Mouse (Mus musculus) right cerebral cortex, postnatal 10 days (tissue): ENCODE measurements around the gene Shisa5.

Experiments used
- DNase-seq, 2 experiments: peaks; one replicate each; pipeline ENCODE4 v3.0.0; 2021; ENCODE audit warnings: low spot score in 2 of 2

Shisa5 gene

DNA sequence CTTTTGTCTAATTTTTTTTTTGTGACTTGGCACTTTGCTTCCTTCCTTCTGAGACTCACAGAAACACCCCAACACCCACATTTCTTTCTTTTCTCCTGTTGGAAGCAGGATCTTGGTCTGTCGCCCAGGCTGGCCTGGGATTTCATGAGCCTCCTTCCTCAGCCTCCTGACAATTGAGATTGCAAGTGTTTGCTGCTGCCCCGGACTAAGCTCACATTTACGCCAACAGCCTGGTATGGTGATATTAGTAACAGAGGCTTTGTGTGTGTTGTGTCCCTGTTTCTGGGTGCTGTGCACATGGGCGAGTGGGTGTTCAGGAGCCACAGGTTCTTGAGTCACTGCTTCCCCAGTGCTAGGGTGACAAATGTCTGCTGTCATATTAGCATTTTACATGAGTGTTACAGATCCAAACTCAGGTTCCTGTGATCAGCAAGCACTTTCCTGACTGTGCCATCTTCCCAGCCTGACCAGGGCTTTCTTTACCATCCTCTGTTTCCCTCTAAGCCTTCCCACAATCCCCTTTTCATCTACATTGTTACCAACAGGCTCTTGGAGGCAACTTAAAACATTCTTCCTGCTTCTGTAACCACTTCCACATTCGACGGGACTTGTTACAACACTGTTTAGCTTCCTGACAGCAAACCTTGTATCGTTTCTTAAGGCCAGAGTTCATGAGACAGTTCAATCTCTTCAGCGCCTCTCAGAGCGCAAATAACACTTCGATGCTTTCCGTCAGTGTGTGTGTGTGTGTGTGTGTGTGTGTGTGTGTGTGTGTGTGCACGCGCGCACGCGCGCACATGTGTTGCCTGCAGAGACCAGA lies 15.3 kb upstream of the Shisa5 start:
- peak; percentile 62 to 63 for DNase-seq

DNA sequence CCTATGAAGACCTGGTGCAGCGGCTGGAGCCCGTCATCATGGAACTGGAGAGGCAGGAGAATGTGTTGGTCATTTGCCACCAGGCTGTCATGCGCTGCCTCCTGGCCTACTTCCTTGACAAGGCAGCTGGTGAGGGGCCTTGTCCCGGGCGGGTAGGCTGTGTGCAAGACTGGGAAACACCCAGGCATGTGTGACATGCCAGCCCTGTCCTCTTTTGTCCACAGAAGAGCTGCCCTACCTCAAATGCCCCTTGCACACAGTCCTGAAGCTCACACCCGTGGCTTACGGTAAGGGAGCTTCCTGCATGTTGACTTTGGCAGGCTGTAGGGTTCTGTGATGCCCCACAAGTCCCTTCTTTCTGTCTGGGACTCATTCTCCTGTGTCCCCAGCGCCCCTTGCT lies 10.8 kb upstream of the Shisa5 start:
- DNase-seq: peak in 1 of 2 experiments; percentile 31

DNA sequence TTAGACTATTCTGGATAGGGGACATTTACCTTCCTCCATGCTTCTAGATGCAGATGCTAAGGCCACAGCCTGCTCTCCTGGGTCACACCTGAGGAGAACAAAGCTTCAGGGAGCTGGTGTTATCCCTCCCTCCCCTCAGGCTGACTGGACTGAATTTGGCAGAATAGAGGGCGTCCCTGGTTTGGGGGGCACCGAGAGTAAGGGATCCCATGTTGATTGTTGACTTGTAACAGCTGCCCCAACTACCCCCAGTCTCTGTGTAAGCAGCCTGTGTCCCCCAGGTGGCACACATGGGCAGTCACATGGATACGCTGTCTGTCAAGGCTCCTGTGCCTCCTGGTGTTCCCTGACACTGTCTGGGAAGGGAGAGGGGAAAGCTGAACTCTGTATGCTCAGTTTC lies 9.9 kb upstream of the Shisa5 start:
- DNase-seq: no peak

DNA sequence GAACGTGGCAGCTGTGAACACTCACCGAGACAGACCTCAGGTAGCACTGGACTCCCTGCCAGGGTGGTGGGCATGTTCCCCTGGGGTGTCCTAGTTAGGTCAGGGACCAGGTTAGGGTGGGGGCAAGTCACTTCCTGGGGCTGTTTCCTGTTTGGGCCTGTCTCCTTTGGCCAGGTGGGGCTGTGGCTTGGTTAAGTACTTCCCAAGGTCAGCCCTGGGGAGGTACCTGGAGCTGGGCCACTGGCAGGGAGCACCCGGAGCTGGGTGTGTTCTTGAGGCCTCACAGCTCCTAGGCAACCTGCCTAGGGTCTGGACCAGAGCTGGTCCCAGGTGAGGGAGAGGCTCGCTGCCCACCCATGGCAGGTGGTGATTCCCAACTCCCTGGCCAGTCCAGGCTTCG lies 9.4 kb upstream of the Shisa5 start:
- DNase-seq: peak in 1 of 2 experiments; percentile 22

DNA sequence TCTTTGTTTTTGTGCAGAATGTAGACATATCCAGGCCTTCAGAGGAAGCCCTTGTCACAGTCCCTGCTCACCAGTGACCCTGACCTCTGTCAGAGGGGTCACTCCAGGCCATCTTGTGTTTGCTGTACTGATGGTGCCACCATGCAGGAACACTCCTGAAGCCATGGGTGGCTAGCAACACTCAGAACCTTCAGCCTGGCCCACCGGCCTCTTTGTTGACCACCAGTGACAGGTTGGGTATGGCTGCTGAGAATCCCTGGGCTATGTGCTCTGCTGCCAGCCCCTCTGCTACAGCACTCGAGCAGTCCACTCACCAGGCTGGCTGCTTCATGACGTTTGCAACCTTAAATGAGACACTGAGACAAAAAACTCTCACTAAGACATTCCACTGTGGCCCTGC lies 8.1 kb upstream of the Shisa5 start:
- peak in 1 of 2 experiments; percentile 19 for DNase-seq

DNA sequence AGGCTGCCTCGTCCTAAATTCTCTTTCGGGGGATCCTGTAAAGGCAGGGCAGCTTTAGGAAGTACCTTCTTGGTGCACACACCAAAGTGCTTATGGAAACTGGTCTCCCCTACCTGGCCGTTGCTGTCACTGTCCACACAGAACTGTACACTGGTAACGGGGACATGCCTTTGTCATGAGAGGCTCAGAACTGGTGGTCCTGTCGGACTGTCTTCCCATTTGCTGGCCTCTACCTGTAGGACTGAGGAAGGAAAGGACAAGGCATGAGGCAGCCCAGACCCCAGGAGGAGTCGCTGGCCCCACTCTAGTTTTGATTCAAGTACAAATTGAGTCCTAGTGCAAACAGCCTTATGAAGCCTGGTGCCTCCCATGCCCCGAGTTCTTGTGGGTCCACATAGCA lies 7.4 kb upstream of the Shisa5 start:
- no peak for DNase-seq

DNA sequence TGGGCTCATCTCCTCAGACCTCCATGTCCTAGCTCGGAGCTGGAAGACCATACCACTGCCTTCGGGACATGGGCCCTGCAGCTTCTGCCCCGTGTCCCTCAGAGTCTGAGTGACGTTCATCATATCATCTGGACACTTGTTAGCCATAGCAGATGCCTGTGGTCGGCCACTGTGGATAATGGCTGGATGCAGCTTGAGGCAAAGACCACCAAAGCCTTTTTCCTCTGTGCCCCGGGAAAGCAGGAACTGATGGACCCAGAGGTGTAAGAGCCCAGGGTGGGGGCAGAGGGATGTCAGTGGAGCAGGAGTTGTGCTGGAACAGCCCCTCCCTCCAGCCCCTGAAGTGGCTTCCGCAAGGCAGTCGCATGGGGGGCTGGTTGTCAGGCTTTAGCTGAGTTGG lies 6.7 kb upstream of the Shisa5 start:
- DNase-seq: peak in 1 of 2 experiments; percentile 18

DNA sequence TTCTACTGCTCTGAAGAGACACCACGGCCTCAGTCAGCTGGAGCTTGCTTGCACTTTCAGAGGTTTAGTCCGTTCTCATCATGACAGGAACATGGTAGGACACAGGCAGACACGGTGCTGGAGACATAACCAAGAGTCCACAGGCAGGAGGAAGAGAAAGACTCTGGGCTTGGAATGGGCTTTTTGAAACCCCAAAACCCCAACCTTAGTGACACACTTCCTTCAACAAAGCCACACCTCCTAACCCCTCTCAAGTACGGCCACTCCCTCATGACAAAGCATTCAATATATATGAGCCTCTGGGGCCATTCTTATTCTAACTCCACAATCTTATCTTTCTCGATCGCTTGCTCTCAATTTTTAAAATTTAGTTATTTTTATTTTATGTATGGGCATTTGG lies 5.9 kb upstream of the Shisa5 start:
- DNase-seq: no peak

DNA sequence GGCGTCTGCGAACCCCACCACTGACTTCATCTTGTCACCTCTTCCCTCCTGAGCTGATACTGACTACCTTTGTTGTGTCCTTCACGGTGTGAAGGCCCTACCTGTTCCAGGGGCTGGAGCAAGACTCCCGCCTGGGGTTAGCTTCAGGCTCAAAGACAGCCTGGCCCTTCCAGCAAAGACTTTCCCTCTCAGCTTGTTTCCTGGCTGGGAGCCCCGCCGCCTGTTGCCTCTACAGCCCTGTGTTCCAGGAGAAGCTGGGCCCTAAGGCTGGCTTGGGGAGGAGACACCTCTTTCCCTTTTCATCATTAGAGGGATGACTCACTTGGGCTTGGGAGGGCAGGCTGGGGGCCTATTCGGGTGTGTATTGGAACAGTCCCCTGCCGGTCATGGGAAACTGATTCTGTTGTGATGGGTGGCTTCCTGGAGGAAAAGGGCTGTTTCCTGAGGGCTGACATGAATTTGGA lies 568 bp downstream of the Shisa5 start:
- no peak for DNase-seq

DNA sequence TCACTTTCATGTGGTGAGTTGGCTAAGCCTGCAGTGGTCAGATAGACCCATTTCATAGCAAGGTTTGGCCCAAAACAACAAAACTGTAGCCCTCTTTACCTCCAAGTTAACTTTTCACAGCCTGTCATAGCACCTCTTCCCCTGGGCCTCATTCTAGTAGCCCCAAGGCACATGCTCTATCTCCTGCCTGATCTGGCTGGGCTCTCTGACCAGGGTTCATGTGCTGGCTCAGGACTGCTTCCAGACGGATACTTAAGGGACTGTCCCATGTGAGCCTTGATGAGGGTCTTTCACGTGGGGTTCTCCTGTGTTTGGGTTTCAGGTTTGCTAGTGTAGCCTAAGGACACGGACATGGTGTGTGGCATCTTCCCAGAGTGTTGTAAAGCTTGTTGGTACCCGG lies 1.3 kb downstream of the Shisa5 start:
- no peak for DNase-seq

DNA sequence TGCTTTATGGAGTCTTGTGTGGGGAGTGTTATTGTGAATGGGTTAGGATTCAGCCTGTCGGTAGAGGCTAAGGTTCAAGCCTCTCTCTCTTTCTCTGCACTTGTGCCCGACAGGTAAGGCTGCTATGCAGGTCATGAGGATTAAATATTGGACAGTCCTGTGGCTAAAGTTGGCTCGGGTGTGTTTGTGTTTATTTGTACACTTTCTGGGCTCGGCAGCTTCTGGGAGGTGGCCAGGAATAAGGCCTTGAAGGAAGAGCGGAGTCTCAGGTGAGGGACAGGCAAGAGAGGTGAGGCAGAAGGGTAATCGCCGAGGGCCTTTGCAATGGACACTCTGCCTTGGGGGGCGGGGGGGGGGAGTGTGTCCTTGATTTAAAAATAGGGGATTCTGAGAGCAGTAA lies 1.9 kb downstream of the Shisa5 start:
- DNase-seq: no peak

DNA sequence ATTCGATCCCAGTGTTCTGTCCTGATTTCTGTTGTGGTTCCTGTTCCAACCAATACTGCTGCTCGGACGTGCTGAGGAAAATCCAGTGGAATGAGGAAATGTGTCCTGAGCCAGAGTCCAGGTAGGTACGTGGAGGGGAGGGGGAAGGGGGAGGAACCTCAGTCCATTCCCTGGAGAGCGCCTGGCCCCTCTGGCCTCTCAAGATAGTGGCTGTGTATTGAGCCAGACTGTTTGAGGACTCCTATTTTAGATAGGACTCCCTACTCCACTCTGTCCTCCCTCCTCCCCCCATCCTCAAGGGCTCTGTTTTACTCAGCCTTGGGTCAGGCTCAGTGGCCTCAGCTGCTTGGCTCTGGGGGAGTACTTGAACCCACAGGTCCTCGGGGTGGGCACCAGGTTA lies 2.5 kb downstream of the Shisa5 start:
- peak in 1 of 2 experiments; percentile 18 for DNase-seq

DNA sequence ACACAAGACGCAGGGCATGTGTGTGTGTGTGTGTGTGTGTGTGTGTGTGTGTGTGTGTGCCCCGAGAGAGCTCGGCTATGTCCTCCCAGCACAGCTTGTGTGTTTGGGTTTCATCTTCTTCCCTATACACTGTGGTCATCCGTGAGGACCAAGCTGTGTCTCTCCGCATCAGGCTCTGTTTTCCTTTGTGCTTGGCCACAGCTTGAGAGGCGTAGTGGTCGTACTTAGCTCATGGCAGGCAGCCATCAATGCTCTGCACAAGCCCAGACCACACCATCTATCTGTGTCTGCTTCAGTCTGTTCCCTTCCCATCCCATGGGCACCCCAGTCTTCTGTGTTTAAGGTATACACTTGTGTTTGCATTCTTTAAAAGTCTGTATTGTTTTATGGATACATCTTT lies 3.0 kb downstream of the Shisa5 start:
- peak in 1 of 2 experiments; percentile 41 for DNase-seq

DNA sequence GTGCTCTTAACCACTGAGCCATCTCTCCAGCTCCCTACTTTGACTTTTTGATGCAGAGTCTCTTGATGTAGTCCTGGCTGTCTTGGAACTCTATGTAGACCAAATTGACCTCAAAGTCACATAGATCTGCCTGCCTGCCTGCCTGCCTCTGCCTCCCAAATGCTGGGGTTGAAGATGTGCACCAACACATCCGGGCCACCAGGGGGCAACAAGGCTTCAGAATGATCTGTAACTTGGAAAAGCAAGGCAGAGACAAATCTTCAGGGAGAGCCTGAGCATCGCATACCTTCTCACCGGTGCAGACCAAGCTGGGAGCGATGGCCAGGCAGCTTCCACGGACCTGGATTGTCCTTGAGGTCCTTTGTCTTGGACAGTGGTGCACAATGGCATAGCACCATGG lies 7.9 kb downstream of the Shisa5 start:
- DNase-seq: peak; percentile 32 to 43

DNA sequence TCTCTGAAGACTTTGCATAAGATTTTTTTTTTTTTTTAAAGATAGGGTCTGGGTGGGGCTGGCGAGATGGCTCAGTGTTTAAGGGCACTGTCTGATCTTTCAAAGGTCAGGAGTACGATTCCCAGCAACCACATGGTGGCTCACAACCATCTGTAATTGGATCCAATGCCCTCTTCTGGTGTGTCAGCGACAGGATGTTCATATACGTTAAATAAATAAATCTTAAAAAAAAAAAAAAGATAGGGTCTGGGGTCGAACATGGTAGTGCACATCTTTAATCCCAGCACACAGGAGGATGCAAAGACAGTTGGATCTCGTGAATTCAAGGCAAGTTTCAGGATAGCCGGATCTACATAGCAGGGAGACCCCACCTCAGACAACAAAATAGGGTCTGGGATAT lies 11.0 kb downstream of the Shisa5 start:
- DNase-seq: no peak

DNA sequence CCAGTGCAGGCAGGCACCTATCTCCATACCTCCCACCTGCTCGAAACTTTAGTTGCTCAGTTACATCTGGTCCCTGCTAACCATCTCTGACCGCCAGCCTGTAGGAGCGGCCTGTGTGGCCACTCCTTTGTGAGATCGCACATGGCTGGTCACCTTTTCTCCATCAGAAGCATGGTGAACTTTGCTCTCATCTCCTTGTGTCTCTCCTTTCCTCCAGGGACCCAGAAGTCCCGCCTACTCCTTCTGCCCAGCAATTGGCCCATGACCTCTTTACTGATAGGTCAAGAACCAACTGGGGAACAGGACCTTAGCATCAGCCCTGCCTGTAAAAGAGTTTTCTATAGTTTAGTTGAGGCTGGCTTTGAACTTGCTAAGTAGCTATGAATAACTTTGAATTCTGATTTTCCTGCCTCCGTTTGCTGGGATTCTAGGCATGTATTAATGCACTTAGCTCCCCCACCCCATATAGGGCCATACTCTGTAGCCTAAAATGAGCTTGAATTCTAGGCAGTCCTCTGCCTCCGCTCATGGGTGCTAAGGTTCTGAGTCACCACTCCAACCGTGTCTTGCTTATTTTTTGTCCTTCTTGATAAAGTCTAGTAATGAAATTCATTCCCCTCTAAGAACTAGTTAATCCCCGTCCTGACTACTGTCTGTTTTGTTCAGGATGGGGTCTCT lies 11.8 kb downstream of the Shisa5 start:
- DNase-seq: peak; percentile 13 to 19

DNA sequence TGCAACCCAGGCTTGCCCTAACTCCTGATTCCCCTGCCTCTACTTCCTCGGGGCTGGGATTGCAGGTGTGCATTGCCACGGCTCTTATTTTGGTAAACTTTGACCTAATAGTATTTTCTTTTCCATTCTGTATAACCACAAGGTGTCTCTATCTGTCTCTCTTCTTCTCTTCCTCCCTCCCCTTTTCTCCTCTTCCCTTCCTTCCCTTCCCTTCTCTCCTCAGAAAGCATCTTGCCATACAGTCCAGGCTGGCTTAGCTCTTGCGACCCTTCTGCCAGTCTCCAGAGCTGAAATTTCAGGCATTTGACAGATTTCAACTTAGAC lies 12.3 kb downstream of the Shisa5 start:
- peak in 1 of 2 experiments; percentile 5 for DNase-seq

DNA sequence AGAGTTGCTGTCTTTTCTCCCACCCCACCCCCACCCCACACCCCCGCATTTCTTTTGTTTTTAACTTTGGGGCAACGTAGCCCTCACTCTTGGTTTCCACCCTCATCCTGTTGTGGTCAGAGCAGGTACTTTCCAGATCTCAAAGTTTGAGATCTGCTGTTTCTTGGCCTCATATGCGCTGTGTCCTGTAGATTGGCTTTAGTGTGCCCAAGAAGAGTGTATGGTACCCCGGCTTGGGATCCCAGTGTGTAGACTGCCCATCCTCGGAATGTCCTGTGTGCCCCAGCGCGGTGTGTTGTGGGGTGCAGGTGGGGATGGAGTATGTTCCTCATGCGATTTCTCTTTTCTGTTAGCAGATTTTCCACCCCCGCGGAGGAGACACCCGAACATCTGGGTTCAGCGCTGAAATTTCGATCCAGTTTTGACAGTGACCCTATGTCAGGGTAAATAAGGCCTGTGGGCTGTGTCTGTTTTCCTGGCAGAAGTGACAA lies 12.7 kb downstream of the Shisa5 start:
- peak; percentile 15 to 20 for DNase-seq

DNA sequence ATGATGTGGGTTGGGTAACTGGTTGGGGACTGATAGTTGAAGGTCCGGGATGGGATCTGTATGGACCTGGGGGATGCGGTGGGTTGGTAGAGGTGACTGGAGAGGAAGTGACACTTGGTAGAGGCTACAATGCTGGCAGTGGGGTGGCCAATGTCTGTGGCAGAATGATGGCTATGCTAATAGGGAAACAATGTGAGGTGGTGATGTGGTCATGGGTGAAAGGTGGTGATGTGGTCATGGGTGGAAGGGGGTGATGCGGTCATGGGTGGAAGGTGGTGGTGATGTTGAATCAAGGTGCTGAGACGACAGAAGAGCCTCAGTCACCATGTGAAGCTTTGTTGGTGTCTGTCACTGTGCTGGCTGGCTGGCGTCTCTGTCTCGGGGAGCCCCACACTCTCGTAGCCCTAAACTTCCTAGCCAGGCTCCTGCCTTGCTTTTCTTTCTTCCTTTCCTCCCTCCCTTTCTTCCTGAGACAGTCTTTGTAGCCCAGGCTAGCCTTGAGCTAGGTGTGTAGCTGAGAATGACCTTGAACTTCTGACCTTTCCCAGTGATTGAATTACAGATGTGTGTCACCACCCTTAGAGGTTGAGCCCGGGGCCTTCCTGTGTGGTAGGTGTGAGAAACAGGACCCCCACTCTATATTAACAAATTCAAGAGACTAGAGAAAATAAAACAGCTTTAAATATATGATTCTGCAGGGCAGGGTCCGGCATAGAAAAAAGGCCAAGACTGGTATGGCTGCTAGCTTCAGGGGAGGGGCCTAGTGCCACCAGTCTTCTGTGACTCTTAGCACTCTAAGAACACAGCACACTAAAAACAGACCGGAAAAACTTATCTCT lies 13.5 kb downstream of the Shisa5 start:
- DNase-seq: peak; percentile 15 to 20

DNA sequence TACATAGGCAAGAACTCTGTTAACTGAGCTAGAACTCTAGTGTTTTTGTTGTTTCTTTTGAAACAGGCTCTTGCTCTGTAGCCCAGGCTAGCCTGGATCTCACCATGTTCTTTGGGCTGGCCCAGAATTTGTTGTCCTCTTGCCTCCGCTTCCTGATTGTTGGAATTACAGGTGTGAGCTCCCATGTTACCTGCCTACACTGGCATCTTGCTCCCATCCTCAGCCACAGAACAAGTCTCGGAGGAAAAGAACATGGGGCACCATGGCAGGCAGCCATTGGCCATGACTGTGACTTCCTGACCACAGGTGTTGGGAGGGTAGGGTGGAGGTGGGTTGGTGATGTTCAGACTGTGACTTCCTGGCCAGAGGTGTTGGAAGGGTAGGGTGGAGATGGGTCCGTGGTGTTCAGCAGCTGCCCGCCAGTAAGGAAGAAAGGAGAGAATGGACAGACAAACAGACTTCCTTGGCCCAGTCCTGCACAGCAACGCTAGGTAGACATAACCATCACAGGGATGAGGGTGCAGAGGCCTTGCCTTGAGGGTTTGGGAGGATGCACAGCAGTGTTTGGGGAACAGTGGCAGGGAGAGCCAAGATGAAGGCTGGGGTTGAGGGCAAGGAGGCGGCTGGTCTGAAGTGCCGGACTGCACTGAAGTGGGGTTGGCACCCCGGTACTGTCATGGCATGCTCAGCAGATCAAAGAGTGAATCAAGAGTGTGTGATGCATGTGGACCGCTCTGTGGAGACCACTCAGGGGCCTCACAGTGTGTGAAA lies 14.3 kb downstream of the Shisa5 start:
- peak; percentile 22 to 23 for DNase-seq

DNA sequence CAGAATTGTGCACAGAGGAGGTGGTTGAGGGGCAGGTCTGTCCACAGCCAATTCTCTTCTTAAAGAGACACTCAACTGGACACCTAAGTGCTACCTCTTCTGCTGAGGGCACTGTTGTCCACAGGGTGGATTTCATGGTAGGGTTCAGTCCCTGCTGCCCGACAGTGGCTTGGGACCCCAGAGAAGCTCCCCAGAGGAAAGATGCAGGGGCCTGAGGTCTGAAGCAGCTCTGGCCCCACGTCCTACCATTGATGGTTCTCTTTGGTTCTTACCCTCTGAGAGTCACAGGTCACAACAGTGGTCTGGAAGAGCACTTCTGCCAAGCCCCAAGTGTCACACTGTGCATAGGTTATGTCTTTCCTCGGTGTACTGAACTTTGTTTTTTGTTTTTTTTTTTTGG lies 15.0 kb downstream of the Shisa5 start:
- DNase-seq: peak in 1 of 2 experiments; percentile 19
